Mouse (Mus musculus) forebrain, embryonic 14.5 days (tissue): ENCODE results near the gene Vsir. TPM values are rescaled to one million over a fixed set of nuclear protein-coding genes. Genes with fewer than 3 reads are reported as not detected.

ENCODE experiments used
- ATAC-seq: fragments of 200-750 bp; cut with Nextera tagmentation; 2 replicates; pipeline ENCODE4 v1.8.0; 2017; ENCODE audit warnings: mild to moderate bottlenecking, moderate library complexity
- DNase-seq: peaks from one replicate; pipeline ENCODE4 v3.0.0-alpha.2; 2015; ENCODE audit warnings: low spot score
- H3K27ac ChIP-seq: fragments of 300-500 bp; sonication (generic); 2 replicates; pipeline ENCODE4 v1.5.1; 2014; ENCODE audit warnings: low read depth, mild to moderate bottlenecking, control low read depth, low read length, moderate library complexity
- H3K27me3 ChIP-seq: fragments of 300-500 bp; sonication (generic); replicated peaks from 2 replicates; pipeline ENCODE4 v1.6.1; 2014; ENCODE audit warnings: low read length, control low read depth, mixed read lengths; ENCODE audit not compliant: control insufficient read depth, insufficient read depth
- H3K36me3 ChIP-seq: fragments of 300-500 bp; sonication (generic); 2 replicates; pipeline ENCODE4 v1.6.1; 2014; ENCODE audit warnings: low read length, control low read depth; ENCODE audit not compliant: control insufficient read depth, insufficient read depth
- H3K4me1 ChIP-seq: fragments of 300-500 bp; sonication (generic); 2 replicates; pipeline ENCODE4 v1.6.1; 2014; ENCODE audit warnings: antibody characterized with exemption, low read length, control low read depth; ENCODE audit not compliant: control insufficient read depth, insufficient read depth
- H3K4me2 ChIP-seq: fragments of 300-500 bp; sonication (generic); 2 replicates; pipeline ENCODE4 v1.6.1; 2014; ENCODE audit warnings: mild to moderate bottlenecking, control low read depth, low read length
- H3K4me3 ChIP-seq: fragments of 300-500 bp; sonication (generic); 2 replicates; pipeline ENCODE4 v1.5.1; 2014; ENCODE audit warnings: low read depth, low read length, control low read depth
- H3K9ac ChIP-seq: fragments of 300-500 bp; sonication (generic); 2 replicates; pipeline ENCODE4 v1.6.1; 2014; ENCODE audit warnings: mild to moderate bottlenecking, low read length, control low read depth, moderate library complexity
- H3K9me3 ChIP-seq: fragments of 300-500 bp; sonication (generic); replicated peaks from 2 replicates; pipeline ENCODE4 v1.6.1; 2016; ENCODE audit warnings: low read length, control low read depth, mixed read lengths; ENCODE audit not compliant: control insufficient read depth
- WGBS: fragments of 180-500 bp; shearing (Covaris S2); extraction: QIAGEN DNeasy Blood & Tissue Kit; methylation state at CpG from one replicate; pipeline ENCODE4 v1.1.7; 2014; 5-methylcytosine and 5-hydroxymethylcytosine counted together
- polyA plus RNA-seq: library from polyadenylated mRNA; unstranded; fragments of >200 nt; fragmentation: Nextera tagmentation; extraction: Ambion mirVana; gene quantifications from 2 replicates; pipeline ENCODE4 v1.2.1, GENCODE M21; 2014

Gene Vsir
- polyA plus RNA-seq, 1 experiment from 2014 or later, result 2.1 TPM

GRCm38 (mm10) chr10:60358776-60359175 lies 12.1 kb downstream of the Vsir start:
- Histone ChIP-seq H3K27ac (no peak overlapping the region), H3K9ac (no peak overlapping the region), H3K9me3 (no peaks in the 10 kb centered on the region), H3K4me3 (no peak overlapping the region), H3K4me2 (no peak overlapping the region), H3K27me3 (no peaks in the 10 kb centered on the region), H3K36me3 (no peaks in the 10 kb centered on the region), H3K4me1 (peaks cover 5% of the 10 kb centered on the region; the same call in 1 of the 2 replicates)
- 30% methylated on average over 4 of the region's 4 CpGs for WGBS
- DNase-seq (no peak), ATAC-seq (no peak)

GRCm38 (mm10) chr10:60361615-60362309 lies 15.1 kb downstream of the Vsir start:
- DNase-seq, result no peak
- 58% methylated on average over 12 of the region's 12 CpGs for WGBS
- H3K27ac ChIP-seq, result no peak overlapping the region; the same call in 1 of the 2 replicates

GRCm38 (mm10) chr10:60362310-60362628 lies 15.6 kb downstream of the Vsir start:
- WGBS, result 65% methylated on average over 2 of the region's 2 CpGs
- no peak overlapping the region for H3K4me3 ChIP-seq
- DNase-seq, result no peak
- H3K4me1 ChIP-seq, result peaks cover 5% of the 10 kb centered on the region; the same call in 1 of the 2 replicates
- ATAC-seq, result no peak
- no peak overlapping the region for H3K9ac ChIP-seq
- H3K9me3 ChIP-seq, result no peaks in the 10 kb centered on the region
- H3K4me2 ChIP-seq, result no peak overlapping the region
- H3K36me3 ChIP-seq, result no peaks in the 10 kb centered on the region
- H3K27ac ChIP-seq, result no peak overlapping the region; the same call in 1 of the 2 replicates
- no peaks in the 10 kb centered on the region for H3K27me3 ChIP-seq

More at GRCm38 (mm10) chr10:60361615-60362309, 15.1 kb downstream of the Vsir start:
- no peaks in the 10 kb centered on the region for H3K27me3 ChIP-seq
- peaks cover 5% of the 10 kb centered on the region; the same call in 1 of the 2 replicates for H3K4me1 ChIP-seq
- H3K9ac ChIP-seq, result no peak overlapping the region
- no peak for ATAC-seq
- H3K4me2 ChIP-seq, result no peak overlapping the region
- no peaks in the 10 kb centered on the region for H3K36me3 ChIP-seq
- no peaks in the 10 kb centered on the region for H3K9me3 ChIP-seq
- H3K4me3 ChIP-seq, result no peak overlapping the region

GRCm38 (mm10) chr10:60363426-60363825 lies 16.8 kb downstream of the Vsir start:
- DNase-seq, result no peak

GRCm38 (mm10) chr10:60367145-60367544 lies 20.5 kb downstream of the Vsir start:
- Histone ChIP-seq H3K9ac (no peak overlapping the region), H3K4me1 (peaks cover under 1% of the 10 kb centered on the region; the same call in 1 of the 2 replicates), H3K4me3 (no peak overlapping the region), H3K27ac (no peak overlapping the region), H3K4me2 (no peak overlapping the region), H3K36me3 (no peaks in the 10 kb centered on the region), H3K27me3 (no peaks in the 10 kb centered on the region), H3K9me3 (no peaks in the 10 kb centered on the region)
- 91% methylated on average over 2 of the region's 2 CpGs for WGBS
- no peak for ATAC-seq
- DNase-seq, result no peak

More at GRCm38 (mm10) chr10:60363426-60363825, 16.8 kb downstream of the Vsir start:
- peaks cover 5% of the 10 kb centered on the region; the same call in 1 of the 2 replicates for H3K4me1 ChIP-seq
- no peak overlapping the region for H3K4me2 ChIP-seq
- H3K9ac ChIP-seq, result no peak overlapping the region
- no peak overlapping the region for H3K4me3 ChIP-seq
- ATAC-seq, result no peak
- H3K27ac ChIP-seq, result no peak overlapping the region
- no peaks in the 10 kb centered on the region for H3K36me3 ChIP-seq
- WGBS, result 71% methylated on average over 6 of the region's 6 CpGs
- no peaks in the 10 kb centered on the region for H3K9me3 ChIP-seq
- no peaks in the 10 kb centered on the region for H3K27me3 ChIP-seq

GRCm38 (mm10) chr10:60367904-60368303 lies 21.3 kb downstream of the Vsir start:
- no peaks in the 10 kb centered on the region for H3K9me3 ChIP-seq
- no peaks in the 10 kb centered on the region for H3K27me3 ChIP-seq
- no peak overlapping the region for H3K4me2 ChIP-seq
- H3K27ac ChIP-seq, result no peak overlapping the region
- no peak overlapping the region for H3K9ac ChIP-seq
- H3K4me1 ChIP-seq, result no peaks in the 10 kb centered on the region
- 89% methylated on average over 4 of the region's 4 CpGs for WGBS
- ATAC-seq (no peak), DNase-seq (no peak)
- no peak overlapping the region for H3K4me3 ChIP-seq
- H3K36me3 ChIP-seq, result no peaks in the 10 kb centered on the region

- no peak for ATAC-seq
- Histone ChIP-seq H3K27ac (no peak overlapping the region), H3K27me3 (no peaks in the 10 kb centered on the region), H3K4me1 (no peaks in the 10 kb centered on the region), H3K36me3 (no peaks in the 10 kb centered on the region), H3K4me2 (no peak overlapping the region), H3K9me3 (no peaks in the 10 kb centered on the region), H3K4me3 (no peak overlapping the region), H3K9ac (no peak overlapping the region)
- 82% methylated on average over 6 of the region's 6 CpGs for WGBS
- no peak for DNase-seq
Observed at GRCm38 (mm10) chr10:60369405-60369804, 22.8 kb downstream of the Vsir start.

GRCm38 (mm10) chr10:60370098-60370497 lies 23.4 kb downstream of the Vsir start:
- H3K27me3 ChIP-seq, result no peaks in the 10 kb centered on the region
- H3K9me3 ChIP-seq, result no peaks in the 10 kb centered on the region
- no peak overlapping the region for H3K4me2 ChIP-seq
- peak; percentile 57; the same call in 1 of the 2 replicates for ATAC-seq
- H3K4me3 ChIP-seq, result no peak overlapping the region
- H3K9ac ChIP-seq, result no peak overlapping the region
- no peak overlapping the region for H3K27ac ChIP-seq
- 52% methylated on average over 2 of the region's 2 CpGs for WGBS
- H3K4me1 ChIP-seq, result no peaks in the 10 kb centered on the region
- H3K36me3 ChIP-seq, result no peaks in the 10 kb centered on the region
- DNase-seq, result peak; percentile 63

GRCm38 (mm10) chr10:60370601-60371061 lies 24.0 kb downstream of the Vsir start:
- H3K9me3 ChIP-seq, result no peaks in the 10 kb centered on the region
- H3K9ac ChIP-seq, result no peak overlapping the region
- 77% methylated on average over 5 of the region's 5 CpGs for WGBS
- no peak overlapping the region for H3K4me3 ChIP-seq
- H3K4me2 ChIP-seq, result no peak overlapping the region
- no peaks in the 10 kb centered on the region for H3K27me3 ChIP-seq
- ATAC-seq, result no peak
- H3K4me1 ChIP-seq, result no peaks in the 10 kb centered on the region
- no peak for DNase-seq
- no peak overlapping the region for H3K27ac ChIP-seq
- H3K36me3 ChIP-seq, result no peaks in the 10 kb centered on the region
